Mouse (Mus musculus) retina, postnatal 7 days (tissue): Measurements from ENCODE around the gene Gprc5c.

Source experiments
- DNase-seq: peaks from one replicate; pipeline ENCODE4 v3.0.0-alpha.2; 2012; ENCODE audit warnings: low read depth, low spot score

The Gprc5c gene

GRCm38 (mm10) chr11:114833166-114833565 is 17.8 kb upstream of the Gprc5c start:
- no peak for DNase-seq

GRCm38 (mm10) chr11:114843818-114844463 is 7.0 kb upstream of the Gprc5c start:
- no peak for DNase-seq

- no peak for DNase-seq
These were observed 6.3 kb upstream of the Gprc5c start for GRCm38 (mm10) chr11:114844464-114845220.

- DNase-seq, result no peak
These were observed 4.6 kb upstream of the Gprc5c start for GRCm38 (mm10) chr11:114846336-114846735.

GRCm38 (mm10) chr11:114847008-114847407 is 3.9 kb upstream of the Gprc5c start:
- DNase-seq, result no peak

- DNase-seq, result no peak
These were observed 1.4 kb upstream of the Gprc5c start for GRCm38 (mm10) chr11:114849572-114849971.

GRCm38 (mm10) chr11:114850066-114850451 is 893 bp upstream of the Gprc5c start:
- no peak for DNase-seq

- no peak for DNase-seq
These were observed 286 bp downstream of the Gprc5c start for GRCm38 (mm10) chr11:114851269-114851607.

- no peak for DNase-seq
These were observed 807 bp downstream of the Gprc5c start for GRCm38 (mm10) chr11:114851608-114852310.

GRCm38 (mm10) chr11:114852311-114853173 is 1.6 kb downstream of the Gprc5c start:
- DNase-seq, result no peak

GRCm38 (mm10) chr11:114853174-114853838 is 2.4 kb downstream of the Gprc5c start:
- no peak for DNase-seq

- DNase-seq, result no peak
These were observed 3.6 kb downstream of the Gprc5c start for GRCm38 (mm10) chr11:114854581-114854980.

GRCm38 (mm10) chr11:114856125-114856524 is 5.2 kb downstream of the Gprc5c start:
- no peak for DNase-seq

GRCm38 (mm10) chr11:114858641-114859040 is 7.7 kb downstream of the Gprc5c start:
- no peak for DNase-seq

GRCm38 (mm10) chr11:114861057-114861456 is 10.1 kb downstream of the Gprc5c start:
- no peak for DNase-seq

GRCm38 (mm10) chr11:114862687-114863086 is 11.7 kb downstream of the Gprc5c start:
- DNase-seq, result no peak

- DNase-seq, result no peak
These were observed 13.0 kb downstream of the Gprc5c start for GRCm38 (mm10) chr11:114863918-114864420.

- no peak for DNase-seq
These were observed 15.0 kb downstream of the Gprc5c start for GRCm38 (mm10) chr11:114865999-114866398.

GRCm38 (mm10) chr11:114866486-114867360 is 15.8 kb downstream of the Gprc5c start:
- DNase-seq, result no peak
